Mouse (Mus musculus) MEL (cell line): ENCODE measurements around the gene Plekha5.

Experiments used
- POLR2A ChIP-seq, 2 experiments: IDR thresholded peaks; 2 replicates each; pipeline ENCODE4 v1.6.1; 2011 to 2012; ENCODE audit warnings: low read length in 2 of 2, mild to moderate bottlenecking in 2 of 2, control low read depth in 1 of 2, improper control_type of control experiment in 1 of 2, low read depth in 1 of 2, moderate library complexity in 1 of 2; ENCODE audit not compliant: control insufficient read depth in 1 of 2, insufficient read depth in 1 of 2, poor library complexity in 1 of 2
- TAL1 ChIP-seq: IDR thresholded peaks from 2 replicates; pipeline ENCODE4 v1.6.1; 2012; ENCODE audit warnings: mild to moderate bottlenecking, inconsistent platforms, low read length, moderate library complexity, mixed read lengths
- UBTF ChIP-seq: IDR thresholded peaks from 2 replicates; pipeline ENCODE4 v1.6.1; 2012; ENCODE audit warnings: low read depth, mild to moderate bottlenecking, inconsistent platforms, low read length, improper control_type of control experiment, moderate library complexity, borderline replicate concordance; ENCODE audit not compliant: insufficient read depth
- USF1 ChIP-seq: IDR thresholded peaks from 2 replicates; pipeline ENCODE4 v1.6.1; 2014; ENCODE audit warnings: low read depth, mild to moderate bottlenecking, inconsistent platforms, low read length, improper control_type of control experiment, moderate library complexity
- ZC3H11A ChIP-seq: IDR thresholded peaks from 2 replicates; pipeline ENCODE4 v1.6.1; 2012; ENCODE audit warnings: low read depth, mild to moderate bottlenecking, inconsistent platforms, low read length, improper control_type of control experiment

DNA sequence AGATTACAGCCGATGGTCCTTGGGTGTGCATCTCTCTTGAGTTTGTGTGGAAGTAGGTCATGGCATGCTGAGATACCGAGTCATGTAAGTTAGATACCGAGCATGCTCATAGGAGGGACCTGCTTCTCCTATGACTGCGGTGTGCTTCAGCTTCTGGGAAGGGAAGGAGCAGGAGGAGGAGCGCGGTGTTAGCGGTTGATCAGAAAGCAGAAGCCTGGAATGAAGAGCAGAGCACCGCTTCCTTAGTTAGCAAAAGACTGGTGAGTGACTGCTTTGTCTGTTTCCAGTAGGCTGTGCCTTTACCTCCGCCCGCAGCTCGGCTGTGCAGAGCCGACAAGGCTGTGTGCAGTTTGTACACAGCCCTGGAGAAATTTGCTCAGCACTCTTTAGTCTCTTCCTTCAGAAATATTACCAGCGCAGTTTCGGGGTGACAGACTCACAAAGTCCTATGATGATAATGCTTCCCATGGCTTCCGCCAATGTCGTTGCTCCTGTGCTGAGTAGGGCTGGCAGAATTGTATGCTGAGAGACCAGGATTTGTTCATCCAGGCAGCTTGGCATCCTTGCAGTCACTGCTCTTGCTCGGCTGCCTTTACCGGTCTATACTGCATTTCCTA lies 67.2 kb downstream of the Plekha5 start:
- TF ChIP-seq USF1 (no peak), UBTF (no peak), ZC3H11A (no peak), POLR2A (IDR thresholded peaks at IDR 0.05; ENCODE audit: control insufficient read depth in 1 of 2, insufficient read depth in 1 of 2, low read depth in 1 of 2, low read length in 2 of 2, poor library complexity in 1 of 2) (no peak), TAL1 (no peak)
